Mouse (Mus musculus): Measurements from ENCODE around the gene Slc24a3. TPM values are rescaled to one million over a fixed set of nuclear protein-coding genes. Genes with fewer than 3 reads are reported as not detected.
A peak's percentile ranks its signal among the peaks of the same experiment; 100 is the strongest.

Slc24a3 gene
- total RNA-seq, 1 experiment: 0.98 TPM

DNA sequence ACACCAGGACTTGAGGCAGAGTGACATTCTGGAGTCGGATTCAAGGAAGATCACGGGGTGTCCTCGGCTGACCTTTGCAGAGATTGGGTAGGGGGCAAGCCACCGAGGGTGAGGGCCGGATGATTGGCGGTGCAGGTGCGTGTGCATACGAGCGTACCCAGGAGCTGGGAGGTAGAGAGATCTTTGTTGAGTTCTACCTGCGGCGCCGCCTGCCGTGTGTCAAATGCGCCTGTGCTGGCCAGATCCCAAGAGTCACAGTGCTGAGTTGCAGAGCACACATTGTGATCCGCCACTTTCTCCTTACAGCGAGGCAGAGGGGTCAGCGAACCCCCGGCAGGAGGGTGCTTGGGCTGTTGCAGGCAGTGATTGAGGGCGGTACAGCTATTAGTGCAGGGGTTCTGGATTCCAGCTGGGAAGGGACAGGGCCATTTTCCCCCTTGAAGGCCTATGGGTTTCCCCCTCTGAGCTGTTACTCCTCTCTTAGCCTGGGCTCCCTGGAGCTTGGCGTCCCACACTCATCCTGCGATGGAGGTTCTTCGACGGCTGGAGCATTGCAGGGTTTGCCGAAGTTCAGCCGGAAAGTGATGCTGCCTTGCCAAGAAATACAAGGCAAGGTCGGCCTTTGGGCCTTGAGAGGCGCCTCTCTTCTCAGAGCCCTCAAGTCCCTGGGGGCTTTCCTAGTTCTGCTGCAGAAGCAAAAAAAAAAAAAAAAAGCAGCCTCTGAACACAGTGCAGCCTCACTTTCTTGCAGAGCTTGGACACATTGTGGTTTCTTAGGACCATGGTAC is 508.4 kb downstream of the Slc24a3 start:
- in situ Hi-C loops (cut with MboI; ENCODE audit: low sequenced_read_pairs in 2 of 2, unreplicated experiment in 2 of 2): no loop called here

DNA sequence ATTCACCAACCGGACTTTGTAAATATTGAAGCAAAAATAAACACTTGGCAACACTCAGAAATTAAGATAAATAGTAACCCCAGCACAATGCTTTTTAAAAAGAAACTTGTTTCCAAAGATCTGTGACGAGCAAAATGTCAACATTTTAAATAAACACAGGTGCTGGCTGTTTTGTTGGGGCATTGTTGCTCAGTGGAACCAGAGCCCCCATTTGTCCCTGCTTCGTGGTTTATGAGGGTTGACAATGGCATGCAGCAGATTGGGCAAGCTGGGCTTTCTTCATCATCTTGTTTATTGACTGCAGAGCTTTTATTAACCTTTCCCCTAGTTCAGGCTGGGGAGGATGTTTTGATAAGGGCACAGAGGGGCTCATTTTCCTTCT is 509.0 kb downstream of the Slc24a3 start:
- DNase-seq (ENCODE audit: low read depth, low spot score): no peak
- in situ Hi-C loops (cut with MboI; ENCODE audit: low sequenced_read_pairs in 2 of 2, unreplicated experiment in 2 of 2): no loop called here
- Histone ChIP-seq H3K27ac (ENCODE audit: insufficient read depth, low read depth, low read length, poor library complexity, severe bottlenecking) (no peak overlapping the region), H3K9ac (ENCODE audit: insufficient read depth, low read depth, low read length, poor library complexity, severe bottlenecking) (no peak overlapping the region), H3K4me3 (ENCODE audit: insufficient read depth in 1 of 2, low read depth in 1 of 2, low read length in 2 of 2, poor library complexity in 1 of 2, severe bottlenecking in 1 of 2) (no peak overlapping the region), H3K4me1 (ENCODE audit: control insufficient read depth in 2 of 2, insufficient read depth in 2 of 2, low read length in 2 of 2, poor library complexity in 1 of 2) (peaks cover 0 to 4% of the 10 kb centered on the region in 2 experiments; a peak in 2 of 4 replicates), H3K36me3 (ENCODE audit: control insufficient read depth, insufficient read depth, low read length, poor library complexity, severe bottlenecking) (no peaks in the 10 kb centered on the region), H3K9me3 (ENCODE audit: control insufficient read depth, insufficient read depth, low read depth, low read length) (no peaks in the 10 kb centered on the region)
- TF ChIP-seq CHD2 (IDR thresholded peaks at IDR 0.05; ENCODE audit: low read depth, low read length) (no peak), ZC3H11A (IDR thresholded peaks at IDR 0.05; ENCODE audit: borderline replicate concordance, low read depth, low read length) (no peak), MAFK (IDR thresholded peaks at IDR 0.05; ENCODE audit: insufficient read depth, low read depth, low read length) (no peak), HCFC1 (IDR thresholded peaks at IDR 0.05; ENCODE audit: borderline replicate concordance, insufficient read depth, low read length) (no peak), ZNF384 (IDR thresholded peaks at IDR 0.05; ENCODE audit: low read depth, low read length) (no peak)

More for the DNA sequence above, 508.4 kb downstream of the Slc24a3 start:
- no peaks in the 10 kb centered on the region for H3K36me3 ChIP-seq (ENCODE audit: control insufficient read depth, insufficient read depth, low read length, poor library complexity, severe bottlenecking)
- peak overlapping the region; percentile 41 for H3K9ac ChIP-seq (ENCODE audit: insufficient read depth, low read depth, low read length, poor library complexity, severe bottlenecking)
- DNase-seq (ENCODE audit: low read depth, low spot score): peak; percentile 47
- H3K4me3 ChIP-seq (ENCODE audit: insufficient read depth in 1 of 2, low read depth in 1 of 2, low read length in 2 of 2, poor library complexity in 1 of 2, severe bottlenecking in 1 of 2): peak overlapping the region; percentile 70 to 95
- TF ChIP-seq ZNF384 (IDR thresholded peaks at IDR 0.05; ENCODE audit: low read depth, low read length): peak; percentile 94
- TF ChIP-seq CHD2 (IDR thresholded peaks at IDR 0.05; ENCODE audit: low read depth, low read length): no peak
- no peak for TF ChIP-seq MAFK (IDR thresholded peaks at IDR 0.05; ENCODE audit: insufficient read depth, low read depth, low read length)
- no peaks in the 10 kb centered on the region for H3K9me3 ChIP-seq (ENCODE audit: control insufficient read depth, insufficient read depth, low read depth, low read length)
- H3K4me1 ChIP-seq (ENCODE audit: control insufficient read depth in 2 of 2, insufficient read depth in 2 of 2, low read length in 2 of 2, poor library complexity in 1 of 2): peaks cover 0 to 4% of the 10 kb centered on the region in 2 experiments; a peak in 2 of 4 replicates
- no peak overlapping the region for H3K27ac ChIP-seq (ENCODE audit: insufficient read depth, low read depth, low read length, poor library complexity, severe bottlenecking)

DNA sequence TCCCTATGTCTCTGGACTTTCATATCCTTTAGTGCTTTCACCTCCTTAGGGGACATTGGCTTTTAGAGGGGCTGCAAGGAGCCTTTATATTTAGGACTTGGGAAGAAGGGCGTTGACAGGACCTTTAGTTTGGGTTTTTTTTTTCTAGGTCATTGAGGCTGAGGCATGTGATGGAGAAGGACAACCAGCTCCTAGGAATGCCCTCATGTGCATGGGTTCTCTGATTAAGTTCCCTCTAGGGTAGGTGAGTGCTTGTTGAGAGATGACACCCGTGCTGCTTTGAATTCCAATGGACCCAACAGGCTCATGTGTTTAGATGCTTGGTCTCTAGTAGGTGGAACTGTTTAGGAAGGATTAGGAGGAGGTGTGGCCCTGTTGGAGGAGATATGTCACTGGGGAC is 509.4 kb downstream of the Slc24a3 start:
- in situ Hi-C loops (cut with MboI; ENCODE audit: low sequenced_read_pairs in 2 of 2, unreplicated experiment in 2 of 2): no loop called here
- H3K9me3 ChIP-seq (ENCODE audit: control insufficient read depth, insufficient read depth, low read depth, low read length): no peaks in the 10 kb centered on the region
- H3K9ac ChIP-seq (ENCODE audit: insufficient read depth, low read depth, low read length, poor library complexity, severe bottlenecking): no peak overlapping the region
- no peaks in the 10 kb centered on the region for H3K36me3 ChIP-seq (ENCODE audit: control insufficient read depth, insufficient read depth, low read length, poor library complexity, severe bottlenecking)
- DNase-seq (ENCODE audit: low read depth, low spot score): no peak
- H3K4me1 ChIP-seq (ENCODE audit: control insufficient read depth in 2 of 2, insufficient read depth in 2 of 2, low read length in 2 of 2, poor library complexity in 1 of 2): peaks cover 0 to 4% of the 10 kb centered on the region in 2 experiments; a peak in 2 of 4 replicates
- TF ChIP-seq ZNF384 (IDR thresholded peaks at IDR 0.05; ENCODE audit: low read depth, low read length): no peak
- TF ChIP-seq ZC3H11A (IDR thresholded peaks at IDR 0.05; ENCODE audit: borderline replicate concordance, low read depth, low read length): no peak
- no peak for TF ChIP-seq MAFK (IDR thresholded peaks at IDR 0.05; ENCODE audit: insufficient read depth, low read depth, low read length)
- no peak for TF ChIP-seq HCFC1 (IDR thresholded peaks at IDR 0.05; ENCODE audit: borderline replicate concordance, insufficient read depth, low read length)
- no peak for TF ChIP-seq CHD2 (IDR thresholded peaks at IDR 0.05; ENCODE audit: low read depth, low read length)
- H3K4me3 ChIP-seq (ENCODE audit: insufficient read depth in 1 of 2, low read depth in 1 of 2, low read length in 2 of 2, poor library complexity in 1 of 2, severe bottlenecking in 1 of 2): no peak overlapping the region
- no peak overlapping the region for H3K27ac ChIP-seq (ENCODE audit: insufficient read depth, low read depth, low read length, poor library complexity, severe bottlenecking)

DNA sequence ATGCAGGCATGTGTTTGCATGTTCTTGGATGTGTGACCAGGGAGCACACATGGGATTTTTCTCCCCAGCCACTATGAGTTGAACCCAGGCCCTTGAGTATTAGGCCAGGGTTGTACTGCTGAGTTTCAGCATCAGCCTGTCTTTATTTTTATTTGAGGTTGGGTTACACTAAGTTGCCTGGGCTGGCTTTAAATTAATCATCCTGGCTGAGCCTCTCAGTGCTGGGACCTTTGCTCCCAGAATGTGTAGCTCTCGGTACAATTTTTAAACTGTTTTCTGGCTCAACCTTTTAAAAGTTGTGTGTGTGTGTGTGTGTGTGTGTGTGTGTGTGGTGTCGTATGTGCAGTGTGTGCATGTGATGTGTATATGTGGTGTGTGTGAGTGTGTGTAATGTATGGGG is 512.6 kb downstream of the Slc24a3 start:
- Histone ChIP-seq H3K36me3 (ENCODE audit: control insufficient read depth, insufficient read depth, low read length, poor library complexity, severe bottlenecking) (no peaks in the 10 kb centered on the region), H3K9me3 (ENCODE audit: control insufficient read depth, insufficient read depth, low read depth, low read length) (no peaks in the 10 kb centered on the region), H3K4me3 (ENCODE audit: insufficient read depth in 1 of 2, low read depth in 1 of 2, low read length in 2 of 2, poor library complexity in 1 of 2, severe bottlenecking in 1 of 2) (no peak overlapping the region), H3K27ac (ENCODE audit: insufficient read depth, low read depth, low read length, poor library complexity, severe bottlenecking) (no peak overlapping the region), H3K4me1 (ENCODE audit: control insufficient read depth in 2 of 2, insufficient read depth in 2 of 2, low read length in 2 of 2, poor library complexity in 1 of 2) (no peaks in the 10 kb centered on the region; a peak in 1 of 4 replicates), H3K9ac (ENCODE audit: insufficient read depth, low read depth, low read length, poor library complexity, severe bottlenecking) (no peak overlapping the region)
- no peak for DNase-seq (ENCODE audit: low read depth, low spot score)
- TF ChIP-seq ZNF384 (IDR thresholded peaks at IDR 0.05; ENCODE audit: low read depth, low read length) (no peak), HCFC1 (IDR thresholded peaks at IDR 0.05; ENCODE audit: borderline replicate concordance, insufficient read depth, low read length) (no peak), MAFK (IDR thresholded peaks at IDR 0.05; ENCODE audit: insufficient read depth, low read depth, low read length) (no peak), ZC3H11A (IDR thresholded peaks at IDR 0.05; ENCODE audit: borderline replicate concordance, low read depth, low read length) (no peak), CHD2 (IDR thresholded peaks at IDR 0.05; ENCODE audit: low read depth, low read length) (no peak)
- in situ Hi-C loops (cut with MboI; ENCODE audit: low sequenced_read_pairs in 2 of 2, unreplicated experiment in 2 of 2): no loop called here
